In the genomic region with DNA sequence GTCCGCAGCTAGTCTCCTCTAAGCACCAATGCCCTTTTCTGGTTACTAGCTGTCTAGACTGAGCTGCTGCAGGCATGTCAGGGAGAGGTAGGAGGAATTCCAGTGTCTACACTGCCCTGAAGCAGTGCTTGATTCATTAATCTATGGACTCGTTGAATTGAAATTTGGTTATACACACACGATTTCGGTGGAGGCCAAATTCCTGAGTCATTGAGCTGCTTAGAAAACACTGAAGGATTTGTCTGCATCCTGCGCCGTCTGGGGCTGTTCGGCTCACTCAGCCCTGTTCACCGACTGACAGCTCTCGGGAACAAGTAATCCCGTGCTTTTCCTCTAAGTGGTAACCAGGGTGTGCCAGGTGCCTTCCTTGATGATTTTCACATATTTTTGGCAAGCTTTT, we compare ENCODE assay signal across 17 mouse cellular contexts. TPM values are rescaled to one million over a fixed set of nuclear protein-coding genes. Genes with fewer than 3 reads are reported as not detected.
DNase-seq lines count a peak whose midpoint lies in the region; ATAC-seq and TF ChIP-seq lines count a peak whose summit lies in the region.
"Had no signal": no experiment of that assay in that cellular context is flagged by ENCODE, and none has a peak within 500 bp of the region (broad histone marks: within the 10 kb centered on the region; RNA-seq: fewer than 3 reads in every experiment).

No protein-coding gene starts in this region.

- WGBS in heart, embryonic 14.5 days: 68% methylated on average over 10 of the region's 10 CpGs
- 50% methylated on average over 10 of the region's 10 CpGs for WGBS in lung, postnatal 0 days
- WGBS in stomach, postnatal 0 days: 46% methylated on average over 10 of the region's 10 CpGs

- no peaks in the 10 kb centered on the region for H3K27me3 ChIP-seq in heart, embryonic 14.5 days (ENCODE audit: control insufficient read depth, insufficient read depth, low read length)
- H3K27me3 ChIP-seq in lung, postnatal 0 days (replicated peaks; ENCODE audit: insufficient read depth, low read length): no peaks in the 10 kb centered on the region
- H3K27me3 ChIP-seq in stomach, postnatal 0 days (ENCODE audit: control insufficient read depth, insufficient read depth, low read length): no peaks in the 10 kb centered on the region

- no peak overlapping the region for H3K9ac ChIP-seq in heart, embryonic 14.5 days (ENCODE audit: low read length)
- 0 out of 2 replicates have a peak overlapping the region, but pooled peaks have one; percentile 8 for H3K9ac ChIP-seq in lung, postnatal 0 days (replicated peaks; ENCODE audit: low read depth)
- no peak overlapping the region for H3K9ac ChIP-seq in stomach, postnatal 0 days (ENCODE audit: low read length)

- H3K36me3 ChIP-seq in heart, embryonic 14.5 days (ENCODE audit: control insufficient read depth, insufficient read depth, low read length): peaks cover 16% of the 10 kb centered on the region
- H3K36me3 ChIP-seq in lung, postnatal 0 days (ENCODE audit: insufficient read depth, low read length): no peaks in the 10 kb centered on the region; the same call in 1 of the 2 replicates
- H3K36me3 ChIP-seq in stomach, postnatal 0 days (ENCODE audit: control insufficient read depth, insufficient read depth, low read length): 0 out of 2 replicates have a peak, but pooled peaks cover 2% of the 10 kb centered on the region

- peak; percentile 31; the same call in 1 of the 2 replicates for TF ChIP-seq POLR2A in embryonic fibroblast, embryonic 13.5 days (IDR thresholded peaks at IDR 0.05; ENCODE audit: low read depth, low read length)

- ATAC-seq in heart, embryonic 14.5 days (ENCODE audit: insufficient number of reproducible peaks, insufficient read depth, low FRiP score, low read depth): no peak
- ATAC-seq in lung, postnatal 0 days: no peak
- ATAC-seq in stomach, postnatal 0 days (ENCODE audit: low FRiP score, low TSS enrichment): no peak
- ATAC-seq: CD4-positive, CD25-positive, alpha-beta regulatory T cell, adult 4 months had no signal

- intact Hi-C loops in heart, postnatal 25 days (cut with DNase I): no loop called here

- no peak for TF ChIP-seq EP300 in lung, postnatal 0 days (IDR thresholded peaks at IDR 0.05)
- TF ChIP-seq EP300 in stomach, postnatal 0 days (optimal IDR thresholded peaks at IDR 0.05): no peak

- peak overlapping the region; percentile 6; the same call in 1 of the 2 replicates for H3K4me2 ChIP-seq in heart, embryonic 14.5 days (ENCODE audit: low read length)
- peak overlapping the region; percentile 90 for H3K4me2 ChIP-seq in lung, postnatal 0 days (replicated peaks; ENCODE audit: low read depth, low read length)
- peak overlapping the region; percentile 91; the same call in 1 of the 2 replicates for H3K4me2 ChIP-seq in stomach, postnatal 0 days (replicated peaks; ENCODE audit: low read depth)

- no peak for TF ChIP-seq CTCF in lung, postnatal 0 days (IDR thresholded peaks at IDR 0.05)
- TF ChIP-seq CTCF in embryonic fibroblast, embryonic 13.5 days (IDR thresholded peaks at IDR 0.05; ENCODE audit: borderline replicate concordance, insufficient read depth, low read length): no peak
- no peak for TF ChIP-seq CTCF in stomach, postnatal 0 days (IDR thresholded peaks at IDR 0.05; ENCODE audit: low read depth)

- no peaks in the 10 kb centered on the region for H3K9me3 ChIP-seq in heart, embryonic 14.5 days (ENCODE audit: control insufficient read depth, low read length)
- H3K9me3 ChIP-seq in lung, postnatal 0 days (ENCODE audit: low read length): no peaks in the 10 kb centered on the region
- no peaks in the 10 kb centered on the region for H3K9me3 ChIP-seq in stomach, postnatal 0 days (ENCODE audit: control insufficient read depth, low read length)

- peaks cover 4 to 14% of the 10 kb centered on the region in 2 experiments; a peak in 3 of 4 replicates for H3K4me1 ChIP-seq in heart, embryonic 14.5 days (ENCODE audit: control insufficient read depth in 2 of 2, insufficient read depth in 2 of 2, low read length in 2 of 2)
- H3K4me1 ChIP-seq in lung, postnatal 0 days (ENCODE audit: insufficient read depth, low read depth, low read length): peaks cover 13% of the 10 kb centered on the region; the same call in 1 of the 2 replicates
- peaks cover 13% of the 10 kb centered on the region for H3K4me1 ChIP-seq in embryonic fibroblast, embryonic 13.5 days (ENCODE audit: control insufficient read depth, insufficient read depth, low read length)
- no peaks in the 10 kb centered on the region for H3K4me1 ChIP-seq in stomach, postnatal 0 days (replicated peaks; ENCODE audit: control insufficient read depth, insufficient read depth)

- no peak overlapping the region for H3K27ac ChIP-seq in heart, embryonic 14.5 days (replicated peaks in 1 of 2; ENCODE audit: control insufficient read depth in 1 of 2, insufficient read depth in 1 of 2, low read depth in 2 of 2, low read length in 2 of 2)
- H3K27ac ChIP-seq in lung, postnatal 0 days (ENCODE audit: low read length): no peak overlapping the region
- H3K27ac ChIP-seq in embryonic fibroblast, embryonic 13.5 days (ENCODE audit: insufficient read depth, low read length): peak overlapping the region; percentile 15
- H3K27ac ChIP-seq in stomach, postnatal 0 days (replicated peaks): no peak overlapping the region

- DNase-seq in heart, postnatal 25 days (ENCODE audit: low spot score): no peak
- no peak for DNase-seq in lung, postnatal 0 days (ENCODE audit: low spot score)
- no peak for DNase-seq in lung, postnatal 36 days
- no peak for DNase-seq in stomach, postnatal 0 days (ENCODE audit: low spot score)
- no peak for DNase-seq in urinary bladder, postnatal 25 days (ENCODE audit: low spot score)
- DNase-seq: kidney, adult 9 months; lung, postnatal 10 days; midbrain, embryonic 14.5 days; right cerebral cortex, postnatal 25 days; thymus, postnatal 25 days had no signal

- H3K4me3 ChIP-seq in heart, embryonic 14.5 days (ENCODE audit: control insufficient read depth in 1 of 2, insufficient read depth in 1 of 2, low read depth in 1 of 2, low read length in 2 of 2): no peak overlapping the region
- peak overlapping the region; percentile 15; the same call in 1 of the 2 replicates for H3K4me3 ChIP-seq in lung, postnatal 0 days (ENCODE audit: low read depth, low read length)
- peak overlapping the region; percentile 60 for H3K4me3 ChIP-seq in embryonic fibroblast, embryonic 13.5 days (ENCODE audit: insufficient read depth, low read length)
- H3K4me3 ChIP-seq in stomach, postnatal 0 days (ENCODE audit: low read depth, low read length): no peak overlapping the region; the same call in 1 of the 2 replicates

RNA-seq across cellular contexts. Expression of a gene that starts 2.3 kb away (rescaled TPM):
- 6.8 and 6.9 TPM in 2 replicates for polyA plus RNA-seq in heart, embryonic 14.5 days (2014; fragmentation: Nextera tagmentation; extraction: Ambion mirVana)
- 10 to 100 TPM; 20.8 to 27.2 TPM for total RNA-seq in heart, postnatal 25 days (2021)
- polyA plus RNA-seq in lung, postnatal 0 days (2015; fragmentation: Nextera tagmentation; extraction: Ambion mirVana): 99.3 and 129 TPM in 2 replicates
- 168 and 276 TPM in 2 replicates for polyA plus RNA-seq in embryonic fibroblast, embryonic 13.5 days (2011; ENCODE audit: insufficient read length, low read depth, missing spikeins)
- 26.8 and 29.2 TPM in 2 replicates for polyA plus RNA-seq in stomach, postnatal 0 days (2015; fragmentation: Nextera tagmentation; extraction: Ambion mirVana)
- polyA plus RNA-seq: CD4-positive, CD25-positive, alpha-beta regulatory T cell, adult 4 months had no signal

RNA-seq across cellular contexts. Expression of a gene that starts 55.1 kb away (rescaled TPM):
- not detected in 2 replicates for polyA plus RNA-seq in heart, embryonic 14.5 days (2014; fragmentation: Nextera tagmentation; extraction: Ambion mirVana)
- not detected for total RNA-seq in heart, postnatal 25 days (2021)
- polyA plus RNA-seq in lung, postnatal 0 days (2015; fragmentation: Nextera tagmentation; extraction: Ambion mirVana): not detected in 2 replicates
- not detected in 2 replicates for polyA plus RNA-seq in embryonic fibroblast, embryonic 13.5 days (2011; ENCODE audit: insufficient read length, low read depth, missing spikeins)
- polyA plus RNA-seq in stomach, postnatal 0 days (2015; fragmentation: Nextera tagmentation; extraction: Ambion mirVana): not detected in 2 replicates
- total RNA-seq: gastrocnemius, adult 18-20 months; heart, postnatal 10 days; left cerebral cortex, postnatal 14 days; liver, adult 2 months had no signal
- polyA plus RNA-seq: CD4-positive, CD25-positive, alpha-beta regulatory T cell, adult 4 months; liver, adult 2 months; midbrain, embryonic 14.5 days had no signal

Comparison
In these comparisons a context has a peak if more than half of its experiments do, and no peak if none do; other contexts are left out.
1. H3K4me2 ChIP-seq: peak in every context shown above with its lines; median percentile 91 in stomach, postnatal 0 days; 90 in lung, postnatal 0 days; 6 in heart, embryonic 14.5 days.
2. H3K4me3 ChIP-seq: peak in lung, postnatal 0 days (single experiment) and embryonic fibroblast, embryonic 13.5 days (single experiment); none in heart, embryonic 14.5 days (0 of 2) and stomach, postnatal 0 days (single experiment).